Mouse (Mus musculus): ENCODE data around the gene Slc39a11. TPM values are rescaled to one million over a fixed set of nuclear protein-coding genes. Genes with fewer than 3 reads are reported as not detected.

Slc39a11 gene
- polyA plus RNA-seq, 1 experiment: 0.08 TPM

- H3K36me3 ChIP-seq (ENCODE audit: control insufficient read depth): no peaks in the 10 kb centered on the region
- TF ChIP-seq TAL1 (IDR thresholded peaks at IDR 0.05; ENCODE audit: low read length): no peak
- TF ChIP-seq GATA1 (IDR thresholded peaks at IDR 0.05; ENCODE audit: low read length): no peak
- no peaks in the 10 kb centered on the region for H3K27me3 ChIP-seq (ENCODE audit: control insufficient read depth)
- H3K4me1 ChIP-seq (ENCODE audit: control insufficient read depth): no peaks in the 10 kb centered on the region
- no peak overlapping the region for H3K4me3 ChIP-seq (replicated peaks)
- peaks cover 8% of the 10 kb centered on the region for H3K9me3 ChIP-seq (ENCODE audit: control insufficient read depth, low read length)
These were observed 112.7 kb downstream of the Slc39a11 start for GRCm38 (mm10) chr11:113537199-113537586.

GRCm38 (mm10) chr11:113536308-113537198, 113.3 kb downstream of the Slc39a11 start:
- Histone ChIP-seq H3K27me3 (ENCODE audit: control insufficient read depth) (no peaks in the 10 kb centered on the region), H3K9me3 (ENCODE audit: control insufficient read depth, low read length) (peaks cover 2% of the 10 kb centered on the region), H3K36me3 (ENCODE audit: control insufficient read depth) (no peaks in the 10 kb centered on the region), H3K4me1 (ENCODE audit: control insufficient read depth) (no peaks in the 10 kb centered on the region), H3K4me3 (replicated peaks) (no peak overlapping the region)
- TF ChIP-seq GATA1 (IDR thresholded peaks at IDR 0.05; ENCODE audit: low read length) (no peak), TAL1 (IDR thresholded peaks at IDR 0.05; ENCODE audit: low read length) (no peak)

- H3K9me3 ChIP-seq (ENCODE audit: control insufficient read depth, low read length): no peaks in the 10 kb centered on the region
- no peaks in the 10 kb centered on the region for H3K27me3 ChIP-seq (ENCODE audit: control insufficient read depth)
- no peaks in the 10 kb centered on the region for H3K36me3 ChIP-seq (ENCODE audit: control insufficient read depth)
- no peaks in the 10 kb centered on the region for H3K4me1 ChIP-seq (ENCODE audit: control insufficient read depth)
- TF ChIP-seq TAL1 (IDR thresholded peaks at IDR 0.05; ENCODE audit: low read length): no peak
- TF ChIP-seq GATA1 (IDR thresholded peaks at IDR 0.05; ENCODE audit: low read length): no peak
- H3K4me3 ChIP-seq (replicated peaks): no peak overlapping the region
These were observed 115.5 kb downstream of the Slc39a11 start for GRCm38 (mm10) chr11:113534341-113534740.

GRCm38 (mm10) chr11:113533931-113534330, 115.9 kb downstream of the Slc39a11 start:
- no peak for TF ChIP-seq TAL1 (IDR thresholded peaks at IDR 0.05; ENCODE audit: low read length)
- TF ChIP-seq GATA1 (IDR thresholded peaks at IDR 0.05; ENCODE audit: low read length): no peak

GRCm38 (mm10) chr11:113528391-113528790, 121.5 kb downstream of the Slc39a11 start:
- TF ChIP-seq TAL1 (IDR thresholded peaks at IDR 0.05; ENCODE audit: low read length) (no peak), GATA1 (IDR thresholded peaks at IDR 0.05; ENCODE audit: low read length) (no peak)
- no peaks in the 10 kb centered on the region for H3K27me3 ChIP-seq (ENCODE audit: control insufficient read depth)
- H3K4me1 ChIP-seq (ENCODE audit: control insufficient read depth): no peaks in the 10 kb centered on the region
- no peak overlapping the region for H3K4me3 ChIP-seq (replicated peaks)
- H3K9me3 ChIP-seq (ENCODE audit: control insufficient read depth, low read length): no peaks in the 10 kb centered on the region
- no peaks in the 10 kb centered on the region for H3K36me3 ChIP-seq (ENCODE audit: control insufficient read depth)

More at GRCm38 (mm10) chr11:113533931-113534330, 115.9 kb downstream of the Slc39a11 start:
- Histone ChIP-seq H3K27me3 (ENCODE audit: control insufficient read depth) (no peaks in the 10 kb centered on the region), H3K36me3 (ENCODE audit: control insufficient read depth) (no peaks in the 10 kb centered on the region), H3K9me3 (ENCODE audit: control insufficient read depth, low read length) (no peaks in the 10 kb centered on the region), H3K4me1 (ENCODE audit: control insufficient read depth) (no peaks in the 10 kb centered on the region), H3K4me3 (replicated peaks) (no peak overlapping the region)

GRCm38 (mm10) chr11:113525731-113526130, 124.1 kb downstream of the Slc39a11 start:
- no peaks in the 10 kb centered on the region for H3K9me3 ChIP-seq (ENCODE audit: control insufficient read depth, low read length)
- H3K4me1 ChIP-seq (ENCODE audit: control insufficient read depth): no peaks in the 10 kb centered on the region
- TF ChIP-seq GATA1 (IDR thresholded peaks at IDR 0.05; ENCODE audit: low read length) (no peak), TAL1 (IDR thresholded peaks at IDR 0.05; ENCODE audit: low read length) (no peak)
- no peak overlapping the region for H3K4me3 ChIP-seq (replicated peaks)
- H3K27me3 ChIP-seq (ENCODE audit: control insufficient read depth): no peaks in the 10 kb centered on the region
- no peaks in the 10 kb centered on the region for H3K36me3 ChIP-seq (ENCODE audit: control insufficient read depth)

- Histone ChIP-seq H3K4me1 (ENCODE audit: control insufficient read depth) (peaks cover 5% of the 10 kb centered on the region), H3K4me3 (replicated peaks) (no peak overlapping the region), H3K36me3 (ENCODE audit: control insufficient read depth) (no peaks in the 10 kb centered on the region), H3K9me3 (ENCODE audit: control insufficient read depth, low read length) (no peaks in the 10 kb centered on the region), H3K27me3 (ENCODE audit: control insufficient read depth) (no peaks in the 10 kb centered on the region)
- TF ChIP-seq GATA1 (IDR thresholded peaks at IDR 0.05; ENCODE audit: low read length) (no peak), TAL1 (IDR thresholded peaks at IDR 0.05; ENCODE audit: low read length) (no peak)
These were observed 127.2 kb downstream of the Slc39a11 start for GRCm38 (mm10) chr11:113522726-113523125.

GRCm38 (mm10) chr11:113521469-113522190, 128.2 kb downstream of the Slc39a11 start:
- Histone ChIP-seq H3K9me3 (ENCODE audit: control insufficient read depth, low read length) (no peaks in the 10 kb centered on the region), H3K4me3 (replicated peaks) (no peak overlapping the region), H3K4me1 (ENCODE audit: control insufficient read depth) (peaks cover 5% of the 10 kb centered on the region), H3K36me3 (ENCODE audit: control insufficient read depth) (no peaks in the 10 kb centered on the region), H3K27me3 (ENCODE audit: control insufficient read depth) (no peaks in the 10 kb centered on the region)
- TF ChIP-seq GATA1 (IDR thresholded peaks at IDR 0.05; ENCODE audit: low read length): no peak
- no peak for TF ChIP-seq TAL1 (IDR thresholded peaks at IDR 0.05; ENCODE audit: low read length)

- Histone ChIP-seq H3K36me3 (ENCODE audit: control insufficient read depth) (no peaks in the 10 kb centered on the region; the same call in 1 of the 2 replicates), H3K27me3 (ENCODE audit: control insufficient read depth) (no peaks in the 10 kb centered on the region), H3K4me1 (ENCODE audit: control insufficient read depth) (peaks cover 5% of the 10 kb centered on the region), H3K4me3 (replicated peaks) (no peak overlapping the region), H3K9me3 (ENCODE audit: control insufficient read depth, low read length) (no peaks in the 10 kb centered on the region)
- TF ChIP-seq TAL1 (IDR thresholded peaks at IDR 0.05; ENCODE audit: low read length): no peak
- no peak for TF ChIP-seq GATA1 (IDR thresholded peaks at IDR 0.05; ENCODE audit: low read length)
These were observed 128.9 kb downstream of the Slc39a11 start for GRCm38 (mm10) chr11:113520851-113521461.
